Mouse (Mus musculus) limb, embryonic 10.5 days (tissue): ENCODE measurements around the gene Sh2d7. TPM values are rescaled to one million over a fixed set of nuclear protein-coding genes. Genes with fewer than 3 reads are reported as not detected.
"Not testable (repeated sequence)": the region's sequence is repeated elsewhere in the genome, so short reads cannot be mapped to it uniquely, and the experiment has no call there.

Experiments used
- DNase-seq: peaks from one replicate; pipeline ENCODE4 v3.0.0-alpha.2; 2017; ENCODE audit warnings: low spot score
- H3K27ac ChIP-seq: fragments of 300-500 bp; sonication (generic); 2 replicates; pipeline ENCODE4 v1.5.1; 2016; ENCODE audit warnings: mild to moderate bottlenecking
- H3K27me3 ChIP-seq: fragments of 300-500 bp; sonication (generic); 2 replicates; pipeline ENCODE4 v1.6.1; 2016; ENCODE audit warnings: low read depth, mild to moderate bottlenecking; ENCODE audit not compliant: poor library complexity, severe bottlenecking
- H3K36me3 ChIP-seq: fragments of 300-500 bp; sonication (generic); 2 replicates; pipeline ENCODE4 v1.6.1; 2016; ENCODE audit warnings: mild to moderate bottlenecking, moderate library complexity
- H3K4me1 ChIP-seq: fragments of 300-500 bp; sonication (generic); 2 replicates; pipeline ENCODE4 v1.6.1; 2016
- H3K4me3 ChIP-seq: fragments of 300-500 bp; sonication (generic); 2 replicates; pipeline ENCODE4 v1.5.1; 2016; ENCODE audit warnings: mild to moderate bottlenecking, moderate library complexity
- H3K9me3 ChIP-seq: fragments of 300-500 bp; sonication (generic); replicated peaks from 2 replicates; pipeline ENCODE4 v1.6.1; 2016; ENCODE audit warnings: mild to moderate bottlenecking
- WGBS: fragments of 180-500 bp; shearing (Covaris S2); methylation state at CpG from one replicate; pipeline ENCODE4 v1.1.7; 2016; 5-methylcytosine and 5-hydroxymethylcytosine counted together
- polyA plus RNA-seq: library from polyadenylated mRNA; unstranded; fragments of >200 nt; fragmentation: Nextera tagmentation; extraction: Ambion mirVana; gene quantifications from 2 replicates; pipeline ENCODE4 v1.2.1, GENCODE M21; 2016

Gene Sh2d7
- polyA plus RNA-seq, 1 experiment from 2014 or later = not detected

- H3K36me3 ChIP-seq = peaks cover 36% of the 10 kb centered on the region
- DNase-seq = no peak
- H3K4me3 ChIP-seq = no peak overlapping the region
- H3K9me3 ChIP-seq = no peaks in the 10 kb centered on the region
- no peak overlapping the region for H3K27ac ChIP-seq
- WGBS = 69% methylated on average over 4 of the region's 4 CpGs
- no peaks in the 10 kb centered on the region for H3K27me3 ChIP-seq
- peaks cover 15% of the 10 kb centered on the region for H3K4me1 ChIP-seq
These were observed 49.1 kb downstream of the Sh2d7 start for GRCm38 (mm10) chr9:54587863-54588262.

DNA sequence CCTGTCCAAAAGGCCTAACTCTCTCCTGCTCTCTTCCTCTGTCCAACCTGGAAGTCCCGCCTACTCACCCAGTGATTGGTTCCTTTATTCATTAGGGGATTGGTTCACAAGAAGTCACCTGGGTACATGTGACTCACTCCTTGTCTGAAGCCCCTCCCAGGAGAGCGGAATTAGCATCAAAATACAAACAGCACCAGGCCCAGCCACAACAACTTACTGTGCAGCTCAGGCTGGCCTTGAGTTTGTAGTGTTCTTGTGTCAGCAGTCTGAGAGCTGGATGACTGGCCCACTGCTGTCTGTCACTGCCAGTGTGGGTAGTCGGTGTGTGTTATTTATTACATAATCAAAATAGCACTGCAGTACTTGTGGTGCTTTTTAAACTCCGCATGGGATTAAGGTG lies 54.9 kb downstream of the Sh2d7 start:
- WGBS = 87% methylated on average over 4 of the region's 4 CpGs
- H3K27me3 ChIP-seq, H3K4me1 ChIP-seq, DNase-seq, H3K4me3 ChIP-seq, H3K9me3 ChIP-seq, H3K27ac ChIP-seq: not testable (repeated sequence)
- H3K36me3 ChIP-seq = peaks cover 92% of the 10 kb centered on the region

Other genes with a start within 250 kb of the Sh2d7 start
- gene Dmxl2, start 37.4 kb upstream of the Sh2d7 start, polyA plus RNA-seq = 5.3 TPM in 2 replicates
- 7.9 and 12.7 TPM in 2 replicates for gene Cib2, start 21.2 kb downstream of the Sh2d7 start, polyA plus RNA-seq
- 124 and 136 TPM in 2 replicates for gene Idh3a, start 47.4 kb downstream of the Sh2d7 start, polyA plus RNA-seq
- gene Acsbg1, start 122.9 kb downstream of the Sh2d7 start, polyA plus RNA-seq = 0.31 and 0.60 TPM in 2 replicates
- gene Dnaja4, start 159.9 kb downstream of the Sh2d7 start, polyA plus RNA-seq = 2.7 and 2.9 TPM in 2 replicates
- gene Wdr61, start 195.5 kb downstream of the Sh2d7 start, polyA plus RNA-seq = 178 and 190 TPM in 2 replicates
- 615 and 856 TPM in 2 replicates for gene Crabp1, start 225.8 kb downstream of the Sh2d7 start, polyA plus RNA-seq